Mouse (Mus musculus) stomach, postnatal 0 days (tissue): ENCODE measurements around the gene Lhx4. TPM values are rescaled to one million over a fixed set of nuclear protein-coding genes. Genes with fewer than 3 reads are reported as not detected.

ENCODE experiments used
- ATAC-seq: fragments of 200-750 bp; cut with Nextera tagmentation; 2 replicates; pipeline ENCODE4 v1.8.0; 2017; ENCODE audit not compliant: low FRiP score, low TSS enrichment
- DNase-seq: peaks from one replicate; pipeline ENCODE4 v3.0.0-alpha.2; 2016; ENCODE audit warnings: low spot score
- H3K27ac ChIP-seq: fragments of 300-500 bp; sonication (generic); replicated peaks from 2 replicates; pipeline ENCODE4 v1.5.1; 2014; ENCODE audit warnings: mild to moderate bottlenecking, control low read depth
- H3K27me3 ChIP-seq: fragments of 300-500 bp; sonication (generic); 2 replicates; pipeline ENCODE4 v1.6.1; 2014; ENCODE audit warnings: low read length; ENCODE audit not compliant: control insufficient read depth, insufficient read depth
- H3K36me3 ChIP-seq: fragments of 300-500 bp; sonication (generic); 2 replicates; pipeline ENCODE4 v1.6.1; 2014; ENCODE audit warnings: low read length, mixed read lengths; ENCODE audit not compliant: control insufficient read depth, insufficient read depth
- H3K4me1 ChIP-seq: fragments of 300-500 bp; sonication (generic); replicated peaks from 2 replicates; pipeline ENCODE4 v1.6.1; 2014; ENCODE audit warnings: antibody characterized with exemption; ENCODE audit not compliant: control insufficient read depth, insufficient read depth
- H3K4me2 ChIP-seq: fragments of 300-500 bp; sonication (generic); replicated peaks from 2 replicates; pipeline ENCODE4 v1.6.1; 2014; ENCODE audit warnings: low read depth, mild to moderate bottlenecking, control low read depth, moderate library complexity
- H3K4me3 ChIP-seq: fragments of 300-500 bp; sonication (generic); 2 replicates; pipeline ENCODE4 v1.5.1; 2014; ENCODE audit warnings: low read depth, low read length, control low read depth
- H3K9ac ChIP-seq: fragments of 300-500 bp; sonication (generic); 2 replicates; pipeline ENCODE4 v1.6.1; 2014; ENCODE audit warnings: mild to moderate bottlenecking, low read length, control low read depth, mixed read lengths
- H3K9me3 ChIP-seq: fragments of 300-500 bp; sonication (generic); 2 replicates; pipeline ENCODE4 v1.6.1; 2016; ENCODE audit warnings: low read length; ENCODE audit not compliant: control insufficient read depth
- CTCF ChIP-seq: IDR thresholded peaks from 2 replicates; pipeline ENCODE4 v1.5.1; 2016; ENCODE audit warnings: antibody characterized with exemption, low read depth, mild to moderate bottlenecking, moderate library complexity
- EP300 ChIP-seq: optimal IDR thresholded peaks from 2 replicates; pipeline ENCODE3; 2016; ENCODE audit warnings: antibody characterized with exemption
- WGBS: fragments of 180-500 bp; shearing (Covaris S2); extraction: QIAGEN DNeasy Blood & Tissue Kit; methylation state at CpG from one replicate; pipeline ENCODE4 v1.1.7; 2014; 5-methylcytosine and 5-hydroxymethylcytosine counted together
- polyA plus RNA-seq: library from polyadenylated mRNA; unstranded; fragments of >200 nt; fragmentation: Nextera tagmentation; extraction: Ambion mirVana; gene quantifications from 2 replicates; pipeline ENCODE4 v1.2.1, GENCODE M21; 2015

Gene Lhx4
- polyA plus RNA-seq, result 0.04 and 0.10 TPM in 2 replicates

DNA sequence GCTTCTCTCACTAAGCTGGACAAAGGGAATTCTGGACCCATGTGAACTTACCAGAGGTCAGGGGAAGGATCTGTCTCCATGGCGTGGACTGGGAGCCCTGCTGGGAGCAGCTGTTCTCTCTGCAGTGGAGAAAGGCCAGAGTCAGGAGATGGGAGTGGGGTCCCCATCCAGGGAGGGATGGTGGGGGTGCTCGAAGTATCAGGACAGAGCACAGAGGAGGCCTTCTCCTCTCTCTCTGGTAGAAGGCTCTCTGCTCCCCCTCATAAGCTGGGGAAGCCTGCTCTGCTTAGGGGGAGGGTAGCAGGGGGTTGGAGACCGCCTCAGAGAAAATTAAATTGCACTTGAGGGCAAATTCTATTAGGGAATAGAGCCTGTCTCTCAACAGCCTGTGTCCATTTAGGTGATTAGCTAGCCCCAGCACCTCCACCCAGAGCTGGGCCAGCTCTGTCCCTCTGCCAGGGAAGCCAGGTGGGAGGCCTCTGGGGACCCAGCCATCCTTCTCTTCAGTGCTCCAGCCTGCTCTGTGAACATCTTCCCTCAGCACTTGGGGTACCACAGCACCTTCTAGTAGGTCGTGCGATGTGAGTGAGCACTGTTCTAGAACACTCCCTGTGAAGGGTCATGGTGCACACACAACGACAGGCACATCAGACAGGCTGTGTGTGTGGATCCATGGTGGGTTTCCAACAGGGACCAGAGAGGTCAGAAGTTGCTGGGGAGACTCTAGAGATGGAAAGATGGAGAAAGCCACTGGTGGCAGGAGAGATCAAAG is at the start of gene Lhx4:
Gene Lhx4 (minus strand): TSS at position 201 of the 772 bp plus-strand sequence.
- TF ChIP-seq EP300 (no peak), CTCF (no peak)
- H3K9ac ChIP-seq, result no peak within 1 kb of the TSS
- H3K36me3 ChIP-seq, result no peaks in the 10 kb centered on the region
- no peak within 1 kb of the TSS for H3K27ac ChIP-seq
- H3K27me3 ChIP-seq, result peaks cover 4% of the 10 kb centered on the region; the same call in 1 of the 2 replicates
- WGBS, result 63% methylated on average over 6 of the region's 6 CpGs
- no peaks in the 10 kb centered on the region for H3K9me3 ChIP-seq
- no peak within 1 kb of the TSS for H3K4me2 ChIP-seq
- H3K4me3 ChIP-seq, result no peak within 1 kb of the TSS
- no peaks in the 10 kb centered on the region for H3K4me1 ChIP-seq
- ATAC-seq, result peak; percentile 15; the same call in 1 of the 2 replicates
- DNase-seq, result no peak

DNA sequence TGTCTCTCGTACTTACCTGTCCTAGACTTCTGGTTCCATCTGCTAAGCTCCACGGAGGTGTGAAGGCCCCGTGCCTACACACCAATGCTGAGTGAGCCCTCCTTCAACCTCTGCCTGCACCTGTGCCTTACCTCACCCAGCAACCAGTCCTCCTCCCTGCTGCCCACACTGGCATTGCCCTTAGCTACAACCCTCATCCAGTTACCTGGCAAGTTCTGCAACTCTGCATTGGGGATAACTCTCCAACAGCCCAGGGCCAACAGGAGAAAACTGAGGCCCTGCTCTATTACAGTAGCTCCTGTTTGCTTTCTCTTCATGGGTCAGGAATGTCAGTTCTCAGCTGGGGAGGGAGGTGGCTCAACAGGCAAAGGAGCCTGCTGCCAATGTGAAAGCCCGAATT is 46.5 kb upstream of the Lhx4 start:
- Histone ChIP-seq H3K27me3 (no peaks in the 10 kb centered on the region), H3K4me3 (no peak overlapping the region), H3K4me1 (no peaks in the 10 kb centered on the region), H3K9ac (no peak overlapping the region), H3K36me3 (peaks cover 12% of the 10 kb centered on the region; the same call in 1 of the 2 replicates), H3K4me2 (no peak overlapping the region), H3K27ac (no peak overlapping the region; the same call in 1 of the 2 replicates), H3K9me3 (no peaks in the 10 kb centered on the region)
- ATAC-seq (no peak), DNase-seq (no peak)
- WGBS, result 91% methylated on average over 4 of the region's 4 CpGs
- TF ChIP-seq CTCF (no peak), EP300 (no peak)

DNA sequence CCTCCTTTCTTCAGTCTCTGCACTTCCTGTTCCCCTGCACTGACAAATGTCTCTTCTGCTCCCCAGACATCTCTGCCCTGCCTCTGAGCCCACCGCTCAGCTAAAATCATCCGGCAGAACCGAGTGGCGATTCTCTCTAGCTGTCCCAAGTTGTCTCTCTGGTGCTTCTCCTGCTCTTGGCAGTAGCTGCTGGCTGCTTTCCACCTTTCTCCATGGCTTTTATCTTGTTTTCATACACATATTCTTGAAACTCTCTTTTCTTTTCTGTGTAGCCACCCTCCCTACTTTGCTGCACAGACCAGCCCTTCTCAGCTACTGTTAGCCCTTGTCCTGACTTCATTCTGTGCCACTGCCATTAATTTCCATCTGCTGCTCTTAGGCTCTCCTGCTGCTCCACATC is 45.9 kb upstream of the Lhx4 start:
- Histone ChIP-seq H3K27ac (no peak overlapping the region), H3K4me3 (no peak overlapping the region), H3K27me3 (no peaks in the 10 kb centered on the region), H3K4me2 (no peak overlapping the region), H3K36me3 (peaks cover 12% of the 10 kb centered on the region; the same call in 1 of the 2 replicates), H3K9ac (no peak overlapping the region), H3K9me3 (no peaks in the 10 kb centered on the region), H3K4me1 (no peaks in the 10 kb centered on the region)
- ATAC-seq (no peak), DNase-seq (no peak)
- TF ChIP-seq EP300 (no peak), CTCF (no peak)
- WGBS, result 63% methylated on average over 4 of the region's 4 CpGs

DNA sequence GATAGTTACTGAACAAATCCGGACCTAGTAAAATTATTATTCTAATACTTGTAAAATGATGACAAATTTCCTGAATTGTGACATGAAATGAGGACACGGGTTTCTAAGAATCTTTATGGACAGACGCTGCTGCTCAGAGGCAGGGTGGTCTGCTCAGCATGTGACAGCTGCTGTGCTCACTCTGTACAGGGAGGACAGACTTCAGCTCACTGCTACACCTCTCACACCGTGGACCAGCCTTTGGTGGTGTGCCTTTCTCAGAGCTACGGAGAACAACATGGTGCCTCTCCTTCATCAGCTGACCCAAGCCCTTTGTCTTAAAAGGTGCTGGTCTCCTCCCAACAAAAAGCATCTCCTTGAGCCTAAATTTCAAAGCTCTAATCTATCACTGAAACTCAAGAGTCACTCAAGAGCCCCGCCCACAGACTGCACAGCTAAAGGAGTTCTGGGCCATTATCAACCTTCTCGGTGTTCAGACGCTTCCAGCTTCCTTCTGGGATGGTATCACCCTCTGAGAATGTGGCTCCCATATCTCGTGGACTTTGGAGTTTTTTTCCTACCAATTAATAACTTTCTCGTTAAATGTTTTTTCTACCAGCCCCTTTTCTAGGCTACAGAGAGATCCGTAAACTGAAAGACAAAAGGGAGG is 45.4 kb upstream of the Lhx4 start:
- WGBS, result 74% methylated on average over 11 of the region's 11 CpGs
- H3K27ac ChIP-seq, result no peak overlapping the region
- no peak overlapping the region for H3K4me3 ChIP-seq
- no peaks in the 10 kb centered on the region for H3K4me1 ChIP-seq
- no peaks in the 10 kb centered on the region for H3K9me3 ChIP-seq
- H3K4me2 ChIP-seq, result no peak overlapping the region
- no peak for ATAC-seq
- H3K36me3 ChIP-seq, result peaks cover 11% of the 10 kb centered on the region
- H3K27me3 ChIP-seq, result no peaks in the 10 kb centered on the region
- TF ChIP-seq CTCF, result no peak
- TF ChIP-seq EP300, result no peak
- no peak overlapping the region for H3K9ac ChIP-seq
- no peak for DNase-seq

DNA sequence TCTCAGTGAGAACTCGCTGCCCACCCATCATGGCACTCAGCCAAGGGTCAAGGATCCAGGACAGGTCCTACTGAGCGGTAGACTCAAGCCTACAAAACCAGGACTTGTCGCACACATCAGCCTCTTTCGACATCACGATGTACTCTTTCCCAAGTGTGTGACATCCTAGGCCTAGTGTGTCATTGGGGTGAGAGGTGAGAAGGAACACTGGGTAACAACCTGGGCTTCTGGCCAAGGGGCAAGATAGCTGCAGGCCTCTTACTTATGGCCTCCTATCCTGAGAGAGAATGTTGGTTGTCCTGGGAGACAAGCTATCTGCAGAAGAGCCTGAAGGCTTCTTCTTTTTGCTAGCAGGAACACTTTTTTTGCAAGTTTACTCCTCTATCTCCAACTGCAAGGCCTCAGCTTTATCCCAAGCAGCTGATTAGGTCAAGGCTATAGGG is 44.3 kb upstream of the Lhx4 start:
- ATAC-seq (peak; percentile 27; the same call in 1 of the 2 replicates), DNase-seq (no peak)
- no peak overlapping the region for H3K9ac ChIP-seq
- no peaks in the 10 kb centered on the region for H3K27me3 ChIP-seq
- 87% methylated on average over 5 of the region's 5 CpGs for WGBS
- H3K36me3 ChIP-seq, result peaks cover 11% of the 10 kb centered on the region
- H3K9me3 ChIP-seq, result no peaks in the 10 kb centered on the region
- H3K4me1 ChIP-seq, result no peaks in the 10 kb centered on the region
- no peak overlapping the region for H3K4me2 ChIP-seq
- H3K4me3 ChIP-seq, result no peak overlapping the region
- H3K27ac ChIP-seq, result no peak overlapping the region
- TF ChIP-seq CTCF (no peak), EP300 (no peak)

DNA sequence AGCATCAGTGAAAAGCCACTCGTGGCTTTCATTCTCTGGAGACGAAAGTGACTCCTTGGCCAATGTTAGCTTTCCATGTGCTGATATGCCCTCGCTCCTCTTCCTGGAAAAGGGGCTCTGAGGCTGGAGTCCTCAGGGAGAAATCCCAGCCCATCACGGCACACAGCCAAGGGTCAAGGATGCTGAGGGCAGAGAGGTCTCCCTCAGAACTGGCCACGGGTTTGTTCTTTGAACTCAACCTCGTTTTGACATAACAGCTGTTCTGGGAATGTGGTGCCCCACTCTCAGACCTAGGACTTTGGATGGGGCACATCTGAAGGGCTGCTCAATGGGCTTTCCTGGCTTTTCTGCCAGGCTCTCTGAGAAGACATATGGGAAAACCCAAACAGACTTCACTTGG is 43.4 kb upstream of the Lhx4 start:
- Histone ChIP-seq H3K27me3 (no peaks in the 10 kb centered on the region), H3K4me3 (no peak overlapping the region), H3K9ac (no peak overlapping the region), H3K9me3 (no peaks in the 10 kb centered on the region), H3K36me3 (peaks cover 13% of the 10 kb centered on the region), H3K4me2 (no peak overlapping the region), H3K27ac (no peak overlapping the region), H3K4me1 (no peaks in the 10 kb centered on the region)
- no peak for TF ChIP-seq EP300
- no peak for TF ChIP-seq CTCF
- WGBS, result 86% methylated on average over 6 of the region's 6 CpGs
- no peak for ATAC-seq
- no peak for DNase-seq
